Mouse (Mus musculus) CD4-positive naive resting alpha-beta T cell, adult 76 days (primary cell): ENCODE measurements around the gene Kdm1b. TPM values are rescaled to one million over a fixed set of nuclear protein-coding genes. Genes with fewer than 3 reads are reported as not detected.

ENCODE experiments used
- total RNA-seq: library from RNA; stranded (reverse); gene quantifications from one replicate; pipeline ENCODE4 v1.2.4, GENCODE M21; 2023

Kdm1b gene
- 16.7 TPM for total RNA-seq

GRCm38 (mm10) chr13:47043030-47043680 lies at the start of gene Kdm1b:
Gene Kdm1b, plus strand, starts transcription at chr13:47043499.

DNA sequence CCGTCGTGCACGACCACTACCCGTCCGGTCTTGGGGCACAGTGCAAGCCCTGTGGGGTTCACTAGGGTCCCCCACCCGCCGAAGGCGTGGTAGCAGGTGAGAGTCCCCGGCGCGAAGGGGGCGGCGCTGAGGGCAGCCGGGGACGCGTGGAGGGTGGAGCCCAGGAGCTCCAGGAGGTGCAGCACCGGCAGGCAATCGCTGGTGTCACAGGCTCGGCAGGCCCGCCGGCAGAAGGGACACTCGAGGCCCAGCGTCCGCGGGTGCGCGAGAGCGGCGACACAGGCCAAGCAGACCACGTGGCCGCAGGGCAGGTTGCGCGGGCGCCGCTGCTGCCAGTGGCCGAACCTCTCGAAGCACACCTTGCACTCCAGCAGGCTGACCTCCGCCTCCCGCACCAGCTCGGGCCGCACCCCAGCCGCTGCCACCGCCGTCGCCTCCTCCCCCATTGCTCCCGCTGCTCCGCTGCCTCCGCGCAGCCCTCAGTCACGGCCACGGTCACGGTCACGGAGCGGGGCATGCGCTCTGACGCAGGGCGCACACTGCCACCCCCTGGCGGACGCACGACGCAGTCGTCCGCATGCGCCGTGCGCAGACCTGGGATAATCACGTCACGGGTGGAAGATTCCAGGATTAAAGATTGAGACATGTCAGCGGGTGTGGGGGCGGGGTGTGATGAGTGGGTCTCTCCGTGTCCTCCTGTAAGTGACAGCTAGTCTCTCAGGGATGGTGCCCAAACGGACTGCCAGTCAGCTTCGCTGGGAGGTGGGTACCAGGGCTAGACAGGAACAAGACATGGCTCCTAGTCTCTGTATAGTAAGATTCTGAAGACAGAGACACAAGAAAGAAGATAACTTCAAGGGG lies 28.7 kb upstream of the Kdm1b start, which contains the start of gene Nhlrc1:
TSS of gene Nhlrc1 (minus strand) at position 517 of the 861 bp plus-strand sequence.

GRCm38 (mm10) chr13:47044617-47044947 lies 1.3 kb downstream of the Kdm1b start, which contains the start of gene Tpmt:
Gene Tpmt, minus strand, starts transcription at chr13:47044737.

GRCm38 (mm10) chr13:47105711-47106579 lies 62.6 kb downstream of the Kdm1b start, which contains the start of gene Dek:
Gene Dek, minus strand, starts transcription at chr13:47106201.

GRCm38 (mm10) chr13:47122537-47123430 lies 79.5 kb downstream of the Kdm1b start, which contains the start of gene Rnf144b:
Gene Rnf144b, plus strand, starts transcription at chr13:47122656.

Other genes with a start within 250 kb of the Kdm1b start
- gene Kif13a, start 113.6 kb upstream of the Kdm1b start, total RNA-seq = 2.9 TPM
- 1.9 TPM for gene Nhlrc1, start 28.6 kb upstream of the Kdm1b start, total RNA-seq
- gene Tpmt, start 1.2 kb downstream of the Kdm1b start, total RNA-seq = 2.8 TPM
- gene Dek, start 62.7 kb downstream of the Kdm1b start, total RNA-seq = 129 TPM
- gene Rnf144b, start 79.2 kb downstream of the Kdm1b start, total RNA-seq = 1.3 TPM